Mouse (Mus musculus) erythroblast, embryonic 14.5 days (primary cell): ENCODE results near the gene Trim63. TPM values are rescaled to one million over a fixed set of nuclear protein-coding genes. Genes with fewer than 3 reads are reported as not detected.
"Not testable (repeated sequence)": the region's sequence is repeated elsewhere in the genome, so short reads cannot be mapped to it uniquely, and the experiment has no call there.

Experiments
- H3K27me3 ChIP-seq: 2 replicates; pipeline ENCODE4 v1.6.1; 2012; ENCODE audit warnings: inconsistent platforms; ENCODE audit not compliant: control insufficient read depth
- H3K36me3 ChIP-seq: 2 replicates; pipeline ENCODE4 v1.6.1; 2012; ENCODE audit warnings: mild to moderate bottlenecking, inconsistent platforms; ENCODE audit not compliant: control insufficient read depth
- H3K4me1 ChIP-seq: 2 replicates; pipeline ENCODE4 v1.6.1; 2012; ENCODE audit warnings: inconsistent platforms; ENCODE audit not compliant: control insufficient read depth
- H3K4me3 ChIP-seq: replicated peaks from 2 replicates; pipeline ENCODE3; 2012; ENCODE audit warnings: moderate library complexity, mild to moderate bottlenecking, inconsistent platforms
- H3K9me3 ChIP-seq: 2 replicates; pipeline ENCODE4 v1.6.1; 2012; ENCODE audit warnings: low read length, inconsistent platforms, mixed read lengths; ENCODE audit not compliant: control insufficient read depth
- GATA1 ChIP-seq: IDR thresholded peaks from 2 replicates; pipeline ENCODE4 v1.6.1; 2012; ENCODE audit warnings: low read length, inconsistent platforms, mixed read lengths
- TAL1 ChIP-seq: IDR thresholded peaks from 3 replicates; pipeline ENCODE4 v1.6.1; 2012; ENCODE audit warnings: low read length, inconsistent platforms, mixed read lengths
- polyA plus RNA-seq: library from polyadenylated mRNA; stranded (reverse); fragments of >175 nt; gene quantifications from 2 replicates; pipeline ENCODE4 v1.2.3, GENCODE M21; 2012

The Trim63 gene
- polyA plus RNA-seq, 1 experiment = not detected

DNA sequence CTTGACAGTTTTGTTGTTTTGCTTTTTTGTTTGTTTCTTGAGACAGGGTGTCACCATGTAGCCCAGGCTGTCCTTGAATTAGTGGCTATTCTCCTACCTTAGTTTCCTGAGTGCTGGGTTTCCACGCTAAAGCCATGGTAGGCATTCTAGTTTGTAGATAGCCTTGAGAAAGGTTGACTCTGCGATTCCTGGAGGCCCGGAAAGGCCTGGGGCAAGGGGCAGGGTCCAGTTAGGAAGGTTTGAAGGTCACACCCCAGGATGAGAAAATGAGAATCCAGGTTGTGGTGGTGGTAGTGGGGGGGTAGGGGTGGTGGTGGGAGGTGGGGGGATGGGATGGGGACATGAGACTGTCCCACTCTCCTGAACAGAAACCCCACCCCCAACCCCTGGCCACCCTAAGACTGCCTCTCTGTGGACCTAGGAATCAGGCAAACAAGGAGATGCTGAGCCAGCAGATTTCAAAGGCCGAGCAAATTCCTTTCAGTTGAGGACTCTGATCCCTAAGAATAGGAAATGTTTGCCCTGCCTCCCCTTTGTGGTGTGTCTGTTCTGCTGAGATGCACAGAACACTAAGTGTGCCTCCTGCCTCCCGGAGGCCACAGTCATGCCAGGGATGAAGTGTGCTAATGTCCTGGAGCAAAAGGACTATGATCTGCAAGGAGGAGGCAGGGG is 12.1 kb downstream of the Trim63 start:
- H3K36me3 ChIP-seq = no peaks in the 10 kb centered on the region
- TF ChIP-seq TAL1 = no peak
- no peak for TF ChIP-seq GATA1
- no peaks in the 10 kb centered on the region for H3K27me3 ChIP-seq
- H3K4me3 ChIP-seq = no peak overlapping the region
- H3K4me1 ChIP-seq = no peaks in the 10 kb centered on the region
- no peaks in the 10 kb centered on the region for H3K9me3 ChIP-seq

DNA sequence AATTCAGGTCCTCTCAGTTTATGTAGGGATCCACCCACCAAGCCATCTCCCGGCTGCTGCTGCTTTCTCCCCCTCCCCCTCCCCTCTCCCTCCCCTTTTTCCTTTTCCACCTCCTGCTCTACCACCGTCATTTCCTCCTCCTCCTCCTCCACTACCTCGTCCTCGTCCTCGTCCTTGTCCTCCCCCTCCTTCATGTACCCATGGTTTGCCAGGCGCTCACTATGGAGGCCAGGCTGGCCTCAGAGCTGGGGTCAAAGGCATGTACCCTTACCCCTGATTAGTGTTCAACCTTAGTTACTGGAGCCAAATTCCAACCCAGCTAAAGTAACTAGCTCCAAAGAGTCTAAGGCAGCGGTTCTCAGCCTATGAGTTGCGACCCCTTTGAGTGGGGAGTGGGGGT is 13.2 kb downstream of the Trim63 start:
- H3K27me3 ChIP-seq = no peaks in the 10 kb centered on the region
- H3K4me1 ChIP-seq = no peaks in the 10 kb centered on the region
- no peak overlapping the region for H3K4me3 ChIP-seq
- TF ChIP-seq TAL1 = no peak
- no peak for TF ChIP-seq GATA1
- no peaks in the 10 kb centered on the region for H3K9me3 ChIP-seq
- no peaks in the 10 kb centered on the region for H3K36me3 ChIP-seq

DNA sequence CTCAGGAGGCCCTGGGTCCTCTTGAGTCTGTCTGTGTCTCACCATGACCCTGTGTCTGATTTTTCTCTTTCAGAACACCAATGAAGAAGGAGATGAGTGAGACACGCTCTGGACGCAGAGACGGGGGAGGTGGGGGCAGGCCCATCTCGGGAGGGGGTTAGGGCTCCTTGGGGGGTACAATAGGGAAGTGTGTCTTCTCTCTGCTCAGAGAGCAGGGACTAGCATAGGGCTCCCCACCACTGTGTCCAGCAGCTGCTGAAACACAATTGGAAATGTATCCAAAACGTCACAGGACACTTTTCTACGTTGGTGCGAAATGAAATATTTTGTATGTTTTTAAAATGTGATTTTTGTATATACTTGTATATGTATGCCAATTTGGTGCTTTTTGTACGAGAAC is 13.9 kb downstream of the Trim63 start:
- no peaks in the 10 kb centered on the region for H3K4me1 ChIP-seq
- TF ChIP-seq TAL1 (no peak), GATA1 (no peak)
- H3K9me3 ChIP-seq = no peaks in the 10 kb centered on the region
- no peak overlapping the region for H3K4me3 ChIP-seq
- H3K36me3 ChIP-seq = no peaks in the 10 kb centered on the region
- H3K27me3 ChIP-seq = no peaks in the 10 kb centered on the region

DNA sequence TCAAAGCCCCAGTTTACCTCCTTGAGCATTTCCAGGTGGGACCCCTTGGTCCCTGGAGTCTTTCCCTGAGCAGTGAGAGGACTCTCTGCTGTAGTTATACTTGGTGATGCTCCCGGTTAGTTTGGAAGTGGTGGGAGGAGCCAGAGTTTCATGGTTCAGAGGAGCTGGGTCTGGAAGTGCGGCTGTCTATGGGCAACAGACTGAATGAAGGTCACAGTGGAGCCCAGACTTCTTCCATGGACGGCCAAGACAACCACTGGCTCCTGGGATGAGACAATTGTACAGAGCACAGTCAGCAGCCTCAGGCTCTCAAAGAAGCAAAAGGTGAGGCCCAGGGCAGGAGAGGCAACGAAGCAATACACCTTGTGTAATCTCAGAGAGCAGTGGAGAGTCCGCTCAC is 15.4 kb downstream of the Trim63 start:
- Histone ChIP-seq H3K4me3 (no peak overlapping the region), H3K4me1 (no peaks in the 10 kb centered on the region), H3K9me3 (no peaks in the 10 kb centered on the region), H3K36me3 (no peaks in the 10 kb centered on the region), H3K27me3 (no peaks in the 10 kb centered on the region)
- TF ChIP-seq TAL1 = no peak
- TF ChIP-seq GATA1 = no peak

DNA sequence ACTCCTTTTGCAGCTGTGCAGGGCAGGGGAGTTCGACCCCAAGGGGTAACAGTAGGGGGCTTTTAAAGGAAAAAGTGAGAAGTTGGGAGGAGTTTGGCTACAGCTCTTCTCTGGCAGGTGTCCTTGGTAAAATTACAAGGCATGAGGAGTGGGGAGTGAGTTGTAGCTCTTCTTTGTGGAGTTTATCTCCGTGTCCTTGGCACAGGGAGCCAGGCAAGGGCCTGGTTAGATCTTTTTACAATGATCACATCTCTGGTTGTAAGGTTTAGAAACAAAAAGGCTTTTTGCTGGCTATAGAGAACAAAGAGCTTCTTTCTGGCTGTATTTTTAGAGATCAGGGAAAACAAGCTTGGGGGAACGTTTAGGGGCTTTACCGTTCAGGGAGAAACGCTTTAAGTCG is 26.3 kb downstream of the Trim63 start:
- H3K4me3 ChIP-seq, H3K4me1 ChIP-seq, H3K36me3 ChIP-seq: not testable (repeated sequence)
- H3K27me3 ChIP-seq = peaks cover 48% of the 10 kb centered on the region
- peaks cover 12% of the 10 kb centered on the region for H3K9me3 ChIP-seq

DNA sequence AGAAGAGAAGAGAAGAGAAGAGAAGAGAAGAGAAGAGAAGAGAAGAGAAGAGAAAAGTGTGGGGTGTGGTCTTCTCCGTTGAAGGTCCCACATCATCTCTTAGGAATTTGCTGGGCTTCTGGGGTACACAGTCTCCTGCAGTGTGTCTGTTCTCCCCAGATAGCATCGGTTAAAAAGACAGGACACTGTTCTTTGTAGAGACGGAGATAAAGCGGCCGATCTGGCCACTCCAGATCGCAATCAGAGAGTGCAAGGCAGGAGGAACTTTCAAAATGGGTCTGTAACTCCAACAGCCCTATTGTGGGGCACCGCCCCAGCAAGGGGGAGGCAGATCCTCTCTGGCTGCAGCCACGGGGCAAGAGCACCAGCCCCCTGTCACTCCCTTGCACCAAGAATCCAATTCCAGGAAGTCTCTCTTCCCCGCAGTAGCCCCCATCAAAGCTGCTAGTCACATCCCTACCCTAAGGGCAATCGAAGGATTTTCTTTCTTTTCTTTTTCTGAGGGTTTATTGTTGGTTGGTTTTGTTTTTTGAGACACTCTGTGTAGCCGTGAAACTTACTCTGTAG is 27.4 kb downstream of the Trim63 start:
- H3K36me3 ChIP-seq = no peaks in the 10 kb centered on the region
- H3K4me3 ChIP-seq = no peak overlapping the region
- H3K9me3 ChIP-seq = peaks cover 12% of the 10 kb centered on the region
- no peaks in the 10 kb centered on the region for H3K4me1 ChIP-seq
- peaks cover 48% of the 10 kb centered on the region for H3K27me3 ChIP-seq
- TF ChIP-seq TAL1 (no peak), GATA1 (no peak)

DNA sequence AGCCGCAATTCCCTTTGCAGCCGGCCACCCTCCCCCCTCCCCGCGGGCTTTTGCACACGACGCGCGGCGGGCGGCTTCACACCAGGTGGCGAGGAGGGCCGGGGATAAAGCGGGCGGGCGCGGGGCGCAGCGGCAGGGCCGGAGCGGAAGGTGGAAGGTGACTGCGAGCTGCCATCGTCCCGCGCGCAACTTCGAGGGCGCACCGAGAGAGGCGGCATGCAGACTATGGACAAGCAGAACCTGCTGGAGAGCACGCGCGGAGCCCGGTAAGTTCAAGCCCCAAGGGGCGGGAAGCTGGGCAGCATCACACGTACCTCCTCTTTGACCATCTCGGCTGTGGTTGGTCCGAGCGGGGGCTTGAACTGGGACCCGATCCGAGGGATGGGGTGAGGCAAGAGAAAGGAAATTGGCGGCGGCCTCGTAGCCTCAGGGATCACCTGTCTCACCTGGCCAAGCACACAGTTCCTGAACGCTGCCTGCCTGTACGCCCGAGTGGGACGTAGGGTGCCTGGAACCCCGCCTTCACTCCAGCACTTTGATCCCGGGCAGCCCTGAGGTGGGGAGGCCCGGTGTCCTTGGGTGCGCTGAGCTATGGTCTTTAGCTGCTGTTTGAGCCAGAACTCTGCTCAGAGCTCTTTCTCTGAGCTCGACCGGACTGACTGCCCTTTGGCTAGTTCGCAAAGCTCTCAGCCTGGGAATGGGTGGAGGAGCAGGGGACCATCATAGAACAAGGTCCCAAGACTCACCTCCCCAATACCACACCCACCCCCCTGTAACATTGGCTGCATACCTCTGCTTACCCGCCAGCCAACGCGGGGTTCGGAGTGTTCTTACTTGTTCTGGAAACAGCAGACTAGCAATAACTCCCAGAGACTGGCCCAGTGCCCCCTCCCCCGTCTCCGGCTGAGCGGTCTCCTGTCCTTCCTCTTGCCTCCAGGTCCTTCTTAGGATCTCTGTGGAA is 28.4 kb downstream of the Trim63 start, which contains the start of gene Slc30a2:
Gene Slc30a2, plus strand, starts transcription at position 111 of the 961 bp plus-strand sequence.
- Histone ChIP-seq H3K36me3 (no peaks in the 10 kb centered on the region), H3K4me3 (no peak within 1 kb of the TSS), H3K9me3 (peaks cover 9% of the 10 kb centered on the region), H3K4me1 (no peaks in the 10 kb centered on the region), H3K27me3 (peaks cover 48% of the 10 kb centered on the region)
- TF ChIP-seq TAL1 = no peak
- TF ChIP-seq GATA1 = no peak

DNA sequence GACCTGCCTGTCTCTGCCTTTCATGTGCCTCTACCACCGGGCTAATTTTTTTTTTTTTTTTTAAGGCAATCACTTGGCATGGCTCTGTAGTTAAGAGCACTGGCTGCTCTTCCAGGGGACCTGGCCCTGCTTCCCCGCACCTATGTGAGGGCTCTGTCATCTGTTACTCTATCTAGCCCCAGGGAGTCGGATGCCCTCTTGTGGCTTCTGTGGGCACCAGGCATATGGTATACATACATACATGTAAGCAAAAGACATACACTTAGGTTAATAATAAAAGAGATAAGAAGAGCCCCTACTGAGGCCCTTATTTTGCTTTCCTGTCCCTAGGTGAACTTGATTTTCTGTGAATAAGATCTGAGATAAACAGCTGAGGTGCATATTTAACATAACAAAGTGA is 29.7 kb downstream of the Trim63 start:
- Histone ChIP-seq H3K4me1 (no peaks in the 10 kb centered on the region), H3K36me3 (no peaks in the 10 kb centered on the region), H3K9me3 (peaks cover 9% of the 10 kb centered on the region), H3K27me3 (peaks cover 48% of the 10 kb centered on the region), H3K4me3 (no peak overlapping the region)
- TF ChIP-seq GATA1 (no peak), TAL1 (no peak)

DNA sequence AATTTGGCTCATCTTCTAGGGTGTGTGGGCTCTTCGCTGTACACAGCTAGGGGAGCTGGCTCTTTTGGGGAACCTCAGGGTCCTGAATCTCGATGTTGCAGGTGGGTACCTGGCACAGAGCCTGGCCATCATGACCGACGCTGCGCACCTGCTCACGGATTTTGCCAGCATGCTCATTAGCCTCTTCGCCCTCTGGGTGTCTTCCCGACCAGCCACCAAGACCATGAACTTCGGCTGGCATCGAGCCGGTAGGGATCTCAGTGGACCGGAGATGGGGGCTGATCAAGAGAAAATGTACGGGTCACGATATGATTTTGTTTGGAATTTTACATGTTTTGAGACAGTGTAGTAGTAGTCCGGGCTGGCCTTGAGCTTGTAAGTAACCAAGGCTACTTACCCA is 30.9 kb downstream of the Trim63 start:
- no peaks in the 10 kb centered on the region for H3K36me3 ChIP-seq

More for the DNA sequence above, 30.9 kb downstream of the Trim63 start:
- Histone ChIP-seq H3K4me1 (no peaks in the 10 kb centered on the region), H3K9me3 (peaks cover 7% of the 10 kb centered on the region), H3K27me3 (peaks cover 46% of the 10 kb centered on the region), H3K4me3 (no peak overlapping the region)
- TF ChIP-seq GATA1 (no peak), TAL1 (no peak)
